Mouse (Mus musculus) gastrocnemius, adult 2 months (tissue): ENCODE data around the gene Chchd6. TPM values are rescaled to one million over a fixed set of nuclear protein-coding genes. Genes with fewer than 3 reads are reported as not detected.

Experiments
- DNase-seq: peaks from one replicate; pipeline ENCODE4 v3.0.0; 2022
- H3K27ac ChIP-seq: fragments of 200-600 bp; 2 replicates; pipeline ENCODE4 v1.8.1; 2022; ENCODE audit warnings: mild to moderate bottlenecking
- H3K4me3 ChIP-seq: fragments of 200-600 bp; 2 replicates; pipeline ENCODE4 v1.8.1; 2022; ENCODE audit warnings: mild to moderate bottlenecking, moderate library complexity
- CTCF ChIP-seq: fragments of 200-600 bp; IDR thresholded peaks from 2 replicates; pipeline ENCODE4 v1.8.1; 2022; ENCODE audit warnings: antibody characterized with exemption, mild to moderate bottlenecking, moderate library complexity
- intact Hi-C: fragments of 180-260 bp; cut with DNase I; formaldehyde crosslinking; loops from one replicate; pipeline ENCODE4 v1.15.1; 2025
- total RNA-seq, 2 experiments: library from RNA; stranded (reverse); gene quantifications; 2 replicates each; pipeline ENCODE4 v1.2.3; 2021

The Chchd6 gene
- total RNA-seq, 2 experiments from 2014 or later, result 2.5 TPM

GRCm38 (mm10) chr6:89486055-89486454 lies 109.4 kb downstream of the Chchd6 start:
- TF ChIP-seq CTCF, result no peak
- H3K27ac ChIP-seq, result no peak overlapping the region
- no peak for DNase-seq
- intact Hi-C loops, result no loop called here
- no peak overlapping the region for H3K4me3 ChIP-seq

GRCm38 (mm10) chr6:89481192-89481591 lies 114.3 kb downstream of the Chchd6 start:
- no peak overlapping the region for H3K27ac ChIP-seq
- intact Hi-C loops, result no loop called here
- TF ChIP-seq CTCF, result no peak
- DNase-seq, result no peak
- H3K4me3 ChIP-seq, result no peak overlapping the region

DNA sequence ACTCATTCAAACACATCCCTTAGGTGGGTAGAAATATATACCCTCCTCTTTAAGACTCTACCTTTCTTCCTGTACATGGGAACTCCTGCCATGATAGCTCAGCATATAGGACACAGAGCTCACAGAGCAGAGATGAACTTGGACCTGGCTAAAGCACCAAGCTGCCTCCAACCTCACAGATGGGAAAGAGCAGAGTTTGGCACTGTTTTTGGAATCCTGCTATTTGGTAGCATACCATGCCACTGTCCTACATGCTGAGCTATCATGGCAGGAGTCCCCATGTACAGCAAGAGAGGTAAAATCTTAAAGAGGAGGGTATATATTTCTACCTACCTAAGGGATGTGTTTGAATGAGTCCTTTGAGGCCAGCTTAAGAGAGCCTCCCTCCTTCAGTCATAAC lies 127.5 kb downstream of the Chchd6 start:
- intact Hi-C loops, result no loop called here
- TF ChIP-seq CTCF, result no peak
- DNase-seq, result no peak
- H3K4me3 ChIP-seq, result no peak overlapping the region
- no peak overlapping the region for H3K27ac ChIP-seq

DNA sequence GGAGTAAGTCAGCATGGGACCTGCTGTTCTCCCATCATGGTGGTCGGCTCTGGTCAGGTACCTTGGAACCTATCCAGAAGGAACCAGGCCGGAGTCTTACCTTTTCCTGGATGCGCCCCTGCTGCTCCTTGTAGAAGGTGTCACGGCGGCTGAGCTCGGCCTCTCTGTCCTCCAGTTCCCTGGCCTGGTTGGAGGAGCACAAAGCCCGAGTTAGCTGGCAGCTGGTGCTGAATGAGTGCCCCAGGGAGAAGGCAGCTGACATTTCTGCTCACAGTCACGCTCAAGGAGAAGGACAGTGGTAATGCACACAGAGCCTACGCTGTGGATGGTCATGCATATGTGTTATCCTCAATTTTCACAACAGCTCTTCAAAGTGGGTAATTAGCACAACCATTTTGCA lies 128.2 kb downstream of the Chchd6 start:
- Histone ChIP-seq H3K27ac (no peak overlapping the region), H3K4me3 (no peak overlapping the region)
- TF ChIP-seq CTCF, result no peak
- intact Hi-C loops, result no loop called here
- no peak for DNase-seq

- intact Hi-C loops, result no loop called here
- no peak for DNase-seq
- peak; percentile 49 for TF ChIP-seq CTCF
- Histone ChIP-seq H3K27ac (no peak overlapping the region), H3K4me3 (no peak overlapping the region)
These were observed 128.6 kb downstream of the Chchd6 start for GRCm38 (mm10) chr6:89466875-89467274.

DNA sequence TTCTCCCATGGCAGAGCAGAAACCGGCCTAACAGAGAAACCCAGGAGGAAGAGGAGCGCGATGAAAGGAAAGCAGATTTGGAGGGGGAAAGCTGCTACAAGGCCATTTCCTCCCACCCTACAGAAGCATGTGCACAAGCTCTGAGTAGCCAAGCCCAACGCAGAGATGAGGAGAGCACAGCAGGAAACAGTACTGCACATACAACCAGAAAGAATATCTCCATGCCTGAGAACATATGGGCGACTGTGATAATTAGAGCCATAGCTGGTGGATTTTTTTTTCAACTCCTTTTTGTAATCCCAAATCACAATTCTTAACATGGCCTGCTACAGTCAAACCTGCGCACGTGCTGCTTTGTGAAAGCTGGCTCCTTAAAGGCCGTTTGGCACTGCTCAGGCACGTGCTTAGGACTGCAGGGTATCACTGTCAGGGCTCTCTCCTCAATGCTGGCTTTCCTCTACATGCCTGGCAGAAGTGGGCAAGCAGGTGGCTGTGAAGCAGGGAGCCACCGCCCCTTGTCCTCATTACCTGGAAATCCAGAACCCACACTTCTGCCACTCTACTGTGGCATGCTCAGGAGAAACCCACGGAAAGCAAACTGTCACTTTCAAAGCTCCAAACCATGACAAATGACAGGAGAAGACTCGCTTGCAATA lies 129.3 kb downstream of the Chchd6 start:
- no peak overlapping the region for H3K4me3 ChIP-seq
- TF ChIP-seq CTCF, result no peak
- no peak for DNase-seq
- H3K27ac ChIP-seq, result no peak overlapping the region
- intact Hi-C loops, result no loop called here

- no peak for TF ChIP-seq CTCF
- no peak for DNase-seq
- intact Hi-C loops, result loop anchor here (2.0 kb wide), 1 partner anchor 99 kb away; the partner anchor contains the start of gene Plxna1
- Histone ChIP-seq H3K27ac (peak overlapping the region; percentile 28; the same call in 1 of the 2 replicates), H3K4me3 (no peak overlapping the region)
These were observed 133.2 kb downstream of the Chchd6 start for GRCm38 (mm10) chr6:89462223-89462760.

- Histone ChIP-seq H3K27ac (peak overlapping the region; percentile 28; the same call in 1 of the 2 replicates), H3K4me3 (no peak overlapping the region)
- intact Hi-C loops, result loop anchor here (2.0 kb wide), 1 partner anchor 99 kb away; the partner anchor contains the start of gene Plxna1
- DNase-seq, result peak; percentile 33
- no peak for TF ChIP-seq CTCF
These were observed 133.9 kb downstream of the Chchd6 start for GRCm38 (mm10) chr6:89461250-89462222.

GRCm38 (mm10) chr6:89459634-89460033 lies 135.8 kb downstream of the Chchd6 start:
- TF ChIP-seq CTCF, result no peak
- no peak overlapping the region for H3K4me3 ChIP-seq
- DNase-seq, result no peak
- intact Hi-C loops, result no loop called here
- H3K27ac ChIP-seq, result peak overlapping the region; percentile 25

DNA sequence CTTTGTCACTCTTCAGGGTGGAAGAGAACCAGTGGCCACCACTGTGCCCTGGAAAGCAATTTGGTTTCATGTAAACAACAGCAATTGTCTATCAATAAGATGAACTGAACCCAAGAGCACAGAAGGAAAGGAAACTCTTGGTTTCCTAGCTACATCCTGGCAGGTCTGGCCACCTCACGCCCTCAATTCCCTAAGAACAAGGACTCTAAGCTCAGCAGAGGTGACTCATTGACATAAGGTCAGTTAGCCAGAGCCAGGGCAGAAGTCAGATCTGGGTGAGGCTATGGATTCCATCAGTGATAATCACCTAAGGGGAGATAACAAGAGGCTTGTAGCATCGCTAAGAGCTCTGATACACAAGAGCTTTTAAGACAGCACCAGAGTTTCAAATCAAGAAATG lies 137.9 kb downstream of the Chchd6 start:
- intact Hi-C loops, result no loop called here
- DNase-seq, result no peak
- Histone ChIP-seq H3K4me3 (no peak overlapping the region), H3K27ac (no peak overlapping the region)
- TF ChIP-seq CTCF, result no peak

GRCm38 (mm10) chr6:89456409-89456961 lies 139.0 kb downstream of the Chchd6 start:
- Histone ChIP-seq H3K27ac (no peak overlapping the region), H3K4me3 (no peak overlapping the region)
- no peak for TF ChIP-seq CTCF
- DNase-seq, result no peak
- intact Hi-C loops, result no loop called here

DNA sequence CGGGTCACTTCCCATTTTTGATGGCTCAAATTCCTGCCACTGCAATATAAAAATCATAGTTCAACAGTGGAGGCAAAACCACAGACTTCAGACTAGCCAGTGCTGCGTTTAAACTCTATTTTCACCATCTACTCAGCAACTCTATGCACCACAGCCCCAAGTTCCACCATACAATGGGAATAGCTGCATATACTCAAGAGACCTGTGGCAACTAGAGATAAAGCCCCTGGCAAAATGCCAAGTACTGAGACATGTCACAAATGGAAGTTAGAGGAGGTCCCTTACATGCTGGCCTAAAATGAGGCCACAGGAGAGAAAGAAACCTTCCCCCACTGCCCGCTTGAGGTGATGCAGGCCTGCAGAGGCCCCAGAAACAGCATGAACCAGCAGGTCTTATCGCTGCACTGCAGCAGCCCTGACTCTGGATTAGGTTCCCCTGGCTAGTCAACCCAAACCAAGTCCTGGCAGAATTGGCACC lies 139.9 kb downstream of the Chchd6 start:
- intact Hi-C loops, result no loop called here
- H3K27ac ChIP-seq, result no peak overlapping the region
- no peak for TF ChIP-seq CTCF
- H3K4me3 ChIP-seq, result no peak overlapping the region
- DNase-seq, result no peak
